Mouse (Mus musculus): ENCODE measurements around the gene Slit3. TPM values are rescaled to one million over a fixed set of nuclear protein-coding genes. Genes with fewer than 3 reads are reported as not detected.

Slit3 gene
- total and polyA plus RNA-seq, 3 experiments: 0.55 to 4.8 (median 2.8) TPM

DNA sequence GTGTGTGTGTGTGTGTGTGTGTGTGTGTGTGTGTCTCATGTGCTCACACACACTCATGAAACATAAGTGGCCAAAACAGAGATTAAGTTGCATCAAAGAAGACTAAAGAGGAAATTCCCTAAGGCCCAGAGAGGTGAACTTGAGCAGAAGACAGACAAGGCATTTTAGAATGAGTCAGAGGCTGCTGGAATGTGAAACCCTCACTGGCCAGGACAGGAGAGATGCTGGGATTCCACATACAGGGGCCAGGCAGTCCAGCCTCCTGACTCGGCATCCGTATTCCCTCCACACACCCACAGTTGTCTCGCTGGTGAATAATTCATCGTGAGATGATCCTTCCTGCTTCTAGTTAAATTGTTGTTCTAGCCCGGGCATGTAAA lies 352.6 kb downstream of the Slit3 start:
- Histone ChIP-seq H3K9me3 (replicated peaks; ENCODE audit: low read length) (peaks cover under 1% of the 10 kb centered on the region), H3K4me1 (ENCODE audit: control insufficient read depth in 1 of 2, insufficient read depth in 2 of 2) (peaks cover 0 to 11% of the 10 kb centered on the region in 2 experiments; a peak in 1 of 4 replicates), H3K27ac (ENCODE audit: insufficient read depth, low read depth) (no peak overlapping the region), H3K79me2 (replicated peaks; ENCODE audit: control insufficient read depth, extremely low read depth, insufficient read depth, poor library complexity, severe bottlenecking) (no peaks in the 10 kb centered on the region), H3K27me3 (replicated peaks) (peaks cover 2% of the 10 kb centered on the region), H3K4me2 (ENCODE audit: insufficient read depth, low read depth, poor library complexity, severe bottlenecking) (no peak overlapping the region), H3K4me3 (replicated peaks in 1 of 3; ENCODE audit: low read depth in 2 of 3, low read length in 2 of 3, poor library complexity in 1 of 3) (no peak overlapping the region), H3K36me3 (replicated peaks in 1 of 2; ENCODE audit: control insufficient read depth in 1 of 2, insufficient read depth in 1 of 2, low read length in 1 of 2) (no peaks in the 10 kb centered on the region), H3K9ac (ENCODE audit: insufficient read depth, low read depth) (no peak overlapping the region)
- dilution Hi-C loops (cut with MboI; ENCODE audit: extremely low pct_ligation_motif_present, extremely low pct_unique_long_range_greater_than_20kb, low sequenced_read_pairs) (no loop called here), in situ Hi-C loops (cut with MboI; ENCODE audit: low pct_ligation_motif_present, low pct_unique_long_range_greater_than_20kb, low sequenced_read_pairs) (no loop called here)
- TF ChIP-seq ZMIZ1 (IDR thresholded peaks at IDR 0.05; ENCODE audit: low read depth, low read length) (no peak), USF1 (IDR thresholded peaks at IDR 0.05; ENCODE audit: low read depth, low read length) (no peak), HCFC1 (IDR thresholded peaks at IDR 0.05; ENCODE audit: low read depth, low read length) (no peak), E2F4 (IDR thresholded peaks at IDR 0.05; ENCODE audit: insufficient replicate concordance, low read depth, low read length) (no peak), ZNF384 (IDR thresholded peaks at IDR 0.05; ENCODE audit: low read depth, low read length) (no peak), TBP (conservative IDR thresholded peaks at IDR 0.05; ENCODE audit: low read depth, low read length) (no peak), GABPA (IDR thresholded peaks at IDR 0.05; ENCODE audit: insufficient replicate concordance, low read depth, low read length) (no peak), UBTF (IDR thresholded peaks at IDR 0.05; ENCODE audit: low read depth, low read length) (no peak), NELFE (IDR thresholded peaks at IDR 0.05; ENCODE audit: low read depth, low read length) (no peak), NRF1 (IDR thresholded peaks at IDR 0.05; ENCODE audit: low read depth, low read length) (no peak), IRF4 (IDR thresholded peaks at IDR 0.05; ENCODE audit: low read depth, low read length) (no peak), MYC (IDR thresholded peaks at IDR 0.05; ENCODE audit: low read depth, low read length) (no peak), SIN3A (IDR thresholded peaks at IDR 0.05; ENCODE audit: low read length) (no peak), ZKSCAN1 (IDR thresholded peaks at IDR 0.05; ENCODE audit: borderline replicate concordance, low read depth, low read length) (no peak), JUND (conservative IDR thresholded peaks at IDR 0.05; ENCODE audit: low read depth, low read length) (no peak), KAT2A (IDR thresholded peaks at IDR 0.05; ENCODE audit: insufficient replicate concordance, low read length) (no peak), MXI1 (IDR thresholded peaks at IDR 0.05; ENCODE audit: low read depth, low read length) (no peak), SMC3 (IDR thresholded peaks at IDR 0.05; ENCODE audit: low read depth, low read length) (no peak)
- DNase-seq (ENCODE audit: extremely low read depth): no peak

DNA sequence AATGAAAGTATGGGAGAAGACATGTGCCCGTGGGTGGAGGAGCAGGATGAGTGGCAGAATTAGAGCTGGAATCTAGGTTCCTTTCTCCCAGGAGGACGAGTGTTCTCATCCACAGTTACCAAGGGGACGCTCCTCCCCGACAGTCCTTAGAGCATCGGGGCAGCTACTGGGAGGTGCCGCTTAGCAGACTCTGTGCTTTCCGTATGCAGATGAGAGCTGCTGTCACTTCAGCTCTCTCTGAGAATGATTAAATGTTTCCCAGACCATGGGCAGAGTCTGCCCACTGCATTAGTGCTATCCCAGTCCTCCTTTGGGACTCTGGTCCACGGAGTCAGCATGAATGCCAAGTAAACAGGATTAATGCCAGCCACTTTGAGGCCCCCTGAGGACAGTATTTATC lies 359.1 kb downstream of the Slit3 start:
- TF ChIP-seq USF2 (conservative IDR thresholded peaks at IDR 0.05; ENCODE audit: low read depth, low read length) (no peak), MAX (IDR thresholded peaks at IDR 0.05; ENCODE audit: low read length) (no peak), ZNF384 (IDR thresholded peaks at IDR 0.05; ENCODE audit: low read depth, low read length) (no peak), SMC3 (IDR thresholded peaks at IDR 0.05; ENCODE audit: low read depth, low read length) (no peak), TBP (conservative IDR thresholded peaks at IDR 0.05; ENCODE audit: low read depth, low read length) (no peak)
- dilution Hi-C loops (cut with MboI; ENCODE audit: extremely low pct_ligation_motif_present, extremely low pct_unique_long_range_greater_than_20kb, low sequenced_read_pairs): no loop called here
- Histone ChIP-seq H3K4me1 (ENCODE audit: control insufficient read depth in 1 of 2, insufficient read depth in 2 of 2) (peaks cover 0 to 3% of the 10 kb centered on the region in 2 experiments; a peak in 1 of 4 replicates), H3K27me3 (replicated peaks) (peaks cover 2% of the 10 kb centered on the region), H3K9ac (ENCODE audit: insufficient read depth, low read depth) (no peak overlapping the region), H3K9me3 (replicated peaks; ENCODE audit: low read length) (peaks cover 2% of the 10 kb centered on the region), H3K27ac (ENCODE audit: insufficient read depth, low read depth) (no peak overlapping the region), H3K4me3 (replicated peaks in 1 of 3; ENCODE audit: low read depth in 2 of 3, low read length in 2 of 3, poor library complexity in 1 of 3) (no peak overlapping the region), H3K4me2 (ENCODE audit: insufficient read depth, low read depth, poor library complexity, severe bottlenecking) (peak overlapping the region; percentile 53; the same call in 1 of the 2 replicates), H3K36me3 (replicated peaks in 1 of 2; ENCODE audit: control insufficient read depth in 1 of 2, insufficient read depth in 1 of 2, low read length in 1 of 2) (no peaks in the 10 kb centered on the region), H3K79me2 (replicated peaks; ENCODE audit: control insufficient read depth, extremely low read depth, insufficient read depth, poor library complexity, severe bottlenecking) (no peaks in the 10 kb centered on the region)
- in situ Hi-C loops (cut with MboI; ENCODE audit: low pct_ligation_motif_present, low pct_unique_long_range_greater_than_20kb, low sequenced_read_pairs): no loop called here
- no peak for DNase-seq (ENCODE audit: extremely low read depth)
